Mouse (Mus musculus) duodenum, adult 2 months (tissue): ENCODE data around the gene Ctxn1. TPM values are rescaled to one million over a fixed set of nuclear protein-coding genes. Genes with fewer than 3 reads are reported as not detected.

Experiments
- polyA plus RNA-seq: library from polyadenylated mRNA; depleted of rRNA; stranded (reverse); fragments of >200 nt; gene quantifications from 2 replicates; pipeline ENCODE4 v1.2.3, GENCODE M21; 2012; ENCODE audit warnings: low replicate concordance; rRNA removed

Ctxn1 gene
- polyA plus RNA-seq, result 13.0 and 16.8 TPM in 2 replicates

GRCm38 (mm10) chr8:4259125-4259804 is at the start of gene Ctxn1:
Gene Ctxn1 (minus strand): TSS chr8:4259274.

GRCm38 (mm10) chr8:4275275-4276110 is 16.4 kb upstream of the Ctxn1 start, which contains the start of gene Timm44:
Gene Timm44 (minus strand): TSS chr8:4275913.

GRCm38 (mm10) chr8:4252934-4253841 is 5.9 kb downstream of the Ctxn1 start, which contains the start of gene Snapc2:
Gene Snapc2 (plus strand): TSS chr8:4253080.

GRCm38 (mm10) chr8:4247951-4248540 is 11.0 kb downstream of the Ctxn1 start, which contains the start of gene Tgfbr3l:
Gene Tgfbr3l (plus strand): TSS chr8:4248214.

GRCm38 (mm10) chr8:4238434-4239192 is 20.5 kb downstream of the Ctxn1 start, which contains the start of the genes Map2k7 and Gm49320:
Gene Map2k7 (plus strand): TSS chr8:4238740.
Gene Gm49320 (plus strand): TSS chr8:4238865.

GRCm38 (mm10) chr8:4226739-4227347 is 32.2 kb downstream of the Ctxn1 start, which contains the start of gene Lrrc8e:
Gene Lrrc8e (plus strand): TSS chr8:4226827.

GRCm38 (mm10) chr8:4216791-4217621 is 42.1 kb downstream of the Ctxn1 start, which contains the start of gene Prr36:
Gene Prr36 (minus strand): TSS chr8:4217459.

Other genes with a start within 250 kb of the Ctxn1 start
- gene Cd209f, start 153.4 kb downstream of the Ctxn1 start, polyA plus RNA-seq, result 0.61 TPM in 1 of 2 replicates, not detected in the other
- gene Cd209g, start 125.2 kb downstream of the Ctxn1 start, polyA plus RNA-seq, result 0.26 and 0.29 TPM in 2 replicates
- gene Evi5l, start 92.7 kb downstream of the Ctxn1 start, polyA plus RNA-seq, result 3.0 and 4.0 TPM in 2 replicates
- 0.05 and 0.21 TPM in 2 replicates for gene Prr36, start 41.8 kb downstream of the Ctxn1 start, polyA plus RNA-seq
- gene Lrrc8e, start 32.4 kb downstream of the Ctxn1 start, polyA plus RNA-seq, result 0.13 and 0.53 TPM in 2 replicates
- gene Map2k7, start 20.5 kb downstream of the Ctxn1 start, polyA plus RNA-seq, result 10.3 and 33.8 TPM in 2 replicates
- gene Gm49320, start 20.4 kb downstream of the Ctxn1 start, polyA plus RNA-seq, result 0.59 and 0.61 TPM in 2 replicates
- gene Tgfbr3l, start 11.1 kb downstream of the Ctxn1 start, polyA plus RNA-seq, result 22.7 and 101 TPM in 2 replicates
- gene Snapc2, start 6.2 kb downstream of the Ctxn1 start, polyA plus RNA-seq, result 19.2 and 28.2 TPM in 2 replicates
- gene Timm44, start 16.6 kb upstream of the Ctxn1 start, polyA plus RNA-seq, result 39.8 and 59.7 TPM in 2 replicates
- gene Ccl25, start 65.9 kb upstream of the Ctxn1 start, polyA plus RNA-seq, result 82.8 and 123 TPM in 2 replicates
- gene Elavl1, start 66.1 kb upstream of the Ctxn1 start, polyA plus RNA-seq, result 16.9 and 17.9 TPM in 2 replicates
- 8.7 and 21.5 TPM in 2 replicates for gene Cers4, start 233.8 kb upstream of the Ctxn1 start, polyA plus RNA-seq